Mouse (Mus musculus) ES-Bruce4 (cell line): Measurements from ENCODE around the gene Pik3c2b.

Source experiments
- CTCF ChIP-seq: IDR thresholded peaks from one replicate; pipeline ENCODE4 v1.8.1; 2011; ENCODE audit warnings: low read depth, low read length
- POLR2A ChIP-seq: IDR thresholded peaks from one replicate; pipeline ENCODE4 v1.8.1; 2011; ENCODE audit warnings: low read length; ENCODE audit not compliant: insufficient read depth

DNA sequence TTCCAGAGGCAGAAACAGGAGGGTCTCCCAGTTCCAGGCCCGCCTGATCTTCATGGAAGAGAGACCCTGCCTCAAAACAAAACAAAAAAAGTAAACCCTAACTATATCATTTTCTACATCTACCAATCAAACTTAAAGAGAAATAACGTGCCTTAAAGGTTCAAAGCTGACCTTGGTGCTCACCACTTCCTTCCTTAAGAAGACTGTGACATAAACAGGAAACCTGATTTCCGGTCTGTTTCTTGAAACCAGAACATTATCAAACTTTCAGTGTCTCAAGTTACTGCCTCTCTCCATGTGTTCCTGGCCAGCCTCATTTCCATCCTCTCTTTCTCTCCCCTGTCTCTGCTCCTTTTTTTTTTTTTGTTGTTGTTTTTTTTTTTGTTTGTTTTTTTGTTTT lies 15.7 kb upstream of the Pik3c2b start:
- no peak for TF ChIP-seq CTCF
- TF ChIP-seq POLR2A, result no peak
